Mouse (Mus musculus): Measurements from ENCODE around the gene Adgrl3. TPM values are rescaled to one million over a fixed set of nuclear protein-coding genes. Genes with fewer than 3 reads are reported as not detected.

Adgrl3 gene
- total RNA-seq, 2 experiments from 2014 or later = not detected

DNA sequence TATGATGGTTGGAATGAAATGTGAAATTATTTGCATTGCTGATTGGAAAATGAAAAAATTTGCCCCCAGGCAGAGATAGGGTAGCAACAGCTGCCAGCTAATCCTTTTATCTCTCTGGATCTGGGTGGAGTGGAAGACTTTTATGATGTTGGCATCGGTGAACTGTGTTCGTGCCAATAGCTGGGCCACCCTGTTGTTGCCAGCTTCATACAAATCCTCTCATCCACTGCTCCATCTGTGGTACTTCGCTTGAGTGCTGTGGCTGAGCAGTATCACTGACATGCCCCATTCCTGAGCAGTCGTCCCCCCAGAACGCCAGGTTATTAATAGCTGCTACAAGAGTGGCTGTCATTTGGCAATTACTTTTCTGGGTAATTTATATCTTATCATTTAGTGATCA, 590.3 kb downstream of the Adgrl3 start:
- no peak for ATAC-seq (replicated peaks; ENCODE audit: low FRiP score, poor library complexity, severe bottlenecking)

DNA sequence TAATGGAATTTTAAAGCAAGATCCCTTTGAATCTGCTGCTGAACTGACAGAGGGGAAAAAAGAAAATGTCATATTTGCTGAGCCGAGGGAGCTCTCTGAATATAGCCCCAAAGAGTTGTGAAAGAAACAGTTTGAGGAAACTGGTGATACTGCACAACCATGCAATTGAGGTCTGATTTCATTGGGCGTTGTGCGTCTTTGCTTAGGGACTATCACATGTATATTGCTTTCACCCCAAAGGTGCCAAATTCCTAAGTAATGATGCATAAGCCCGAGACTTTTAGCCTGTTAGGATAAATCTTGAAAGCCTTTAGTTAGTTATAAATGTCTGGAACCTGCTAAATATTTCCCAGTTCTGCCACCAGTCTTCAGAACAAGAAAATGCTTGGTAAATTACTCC, 594.7 kb downstream of the Adgrl3 start:
- ATAC-seq (replicated peaks; ENCODE audit: low FRiP score, poor library complexity, severe bottlenecking) = no peak

DNA sequence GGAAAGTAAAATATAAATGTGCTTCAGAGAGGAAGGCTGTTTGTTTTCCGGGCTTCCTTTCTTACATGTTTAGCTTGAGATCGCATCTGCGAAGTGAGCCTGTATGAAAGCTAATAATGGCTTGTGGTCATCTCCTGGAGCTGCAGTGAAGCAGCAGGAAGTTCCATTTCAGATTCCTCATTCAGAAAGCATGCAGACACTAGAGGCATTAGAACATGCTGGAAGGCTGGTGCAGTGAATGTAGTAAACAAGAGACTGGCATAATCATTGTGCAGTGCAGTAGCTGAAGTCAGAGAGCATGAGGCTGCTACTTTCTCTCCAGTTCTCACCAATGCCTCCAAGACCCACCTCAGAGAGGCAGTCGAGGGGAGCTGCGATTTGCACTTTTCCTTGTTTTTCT, 601.2 kb downstream of the Adgrl3 start:
- ATAC-seq (replicated peaks; ENCODE audit: low FRiP score, poor library complexity, severe bottlenecking) = no peak

DNA sequence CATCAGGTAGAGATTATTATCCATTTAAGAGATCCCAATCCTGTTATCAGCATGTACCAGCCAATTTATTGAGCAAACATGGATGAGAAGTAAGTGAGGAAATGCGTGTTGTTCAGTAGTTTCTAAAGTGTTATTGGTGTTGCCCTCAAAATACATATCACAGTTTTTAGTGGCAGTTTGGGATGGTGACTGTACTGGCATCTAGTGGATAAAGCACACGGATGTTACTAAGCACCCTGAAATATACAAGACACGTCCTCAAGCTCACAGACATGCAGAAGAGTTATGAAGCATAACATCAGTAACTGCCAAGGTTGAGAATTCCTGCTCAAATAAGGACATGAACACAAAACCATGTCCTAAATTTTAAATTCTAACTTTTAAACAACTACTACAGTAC, 601.8 kb downstream of the Adgrl3 start:
- no peak for ATAC-seq (replicated peaks; ENCODE audit: low FRiP score, poor library complexity, severe bottlenecking)

DNA sequence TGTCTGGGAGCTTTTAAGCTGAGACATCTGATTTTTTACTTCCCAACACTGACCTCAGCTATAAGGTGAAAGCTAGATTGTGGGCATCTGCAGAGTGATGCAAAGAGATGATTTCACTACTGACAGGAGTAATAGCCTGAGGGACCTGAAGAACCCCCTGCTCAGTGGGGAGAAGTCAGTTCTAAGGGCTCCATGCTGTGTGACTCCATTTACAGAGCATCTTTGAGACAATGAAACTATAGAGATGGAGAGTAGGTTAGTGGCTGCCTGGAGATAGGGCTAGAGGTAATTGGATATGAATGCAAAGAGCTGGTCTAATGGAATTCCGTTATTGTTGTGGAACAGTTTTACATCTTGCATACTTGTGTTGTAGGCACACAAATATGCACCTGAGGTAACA, 603.9 kb downstream of the Adgrl3 start:
- no peak for ATAC-seq (replicated peaks; ENCODE audit: low FRiP score, poor library complexity, severe bottlenecking)

DNA sequence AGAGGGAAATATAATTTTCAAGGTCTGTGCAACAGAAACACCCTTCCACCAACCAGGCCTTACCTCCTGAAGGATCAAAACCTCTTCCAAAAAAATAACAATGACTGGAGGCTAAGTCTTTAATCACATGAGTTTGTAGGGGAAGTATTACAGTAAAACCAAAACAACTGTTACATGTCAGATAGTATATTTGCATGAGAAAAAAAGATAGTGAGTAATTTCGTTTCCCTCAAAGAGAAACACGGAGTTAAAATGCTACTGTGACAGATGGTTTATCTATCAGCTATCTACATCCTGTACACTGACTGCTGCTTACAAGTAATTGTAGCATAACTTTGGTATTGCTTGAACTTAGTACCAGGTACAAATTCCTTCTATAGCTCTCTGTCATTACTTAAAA, 616.2 kb downstream of the Adgrl3 start:
- no peak for ATAC-seq (replicated peaks; ENCODE audit: low FRiP score, poor library complexity, severe bottlenecking)

DNA sequence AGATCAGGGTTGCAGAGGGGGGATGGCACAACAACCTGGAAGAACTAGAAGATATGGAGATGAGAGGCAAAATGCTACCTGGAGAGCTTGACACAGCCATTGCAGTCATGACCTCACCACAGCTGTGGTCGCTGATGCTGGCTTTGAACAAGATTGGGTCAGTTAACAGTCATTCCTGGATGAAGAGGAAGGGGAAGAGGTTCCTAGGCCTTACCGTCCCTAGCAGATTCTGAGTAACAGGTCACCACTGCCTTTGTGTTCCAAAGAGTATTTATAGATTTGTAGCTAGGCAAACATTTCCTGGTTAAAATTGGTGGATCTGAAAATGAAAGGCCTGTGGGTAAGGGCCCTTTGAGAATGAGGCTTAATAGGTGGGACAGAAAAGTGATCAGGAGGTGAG, 618.5 kb downstream of the Adgrl3 start:
- no peak for ATAC-seq (replicated peaks; ENCODE audit: low FRiP score, poor library complexity, severe bottlenecking)

DNA sequence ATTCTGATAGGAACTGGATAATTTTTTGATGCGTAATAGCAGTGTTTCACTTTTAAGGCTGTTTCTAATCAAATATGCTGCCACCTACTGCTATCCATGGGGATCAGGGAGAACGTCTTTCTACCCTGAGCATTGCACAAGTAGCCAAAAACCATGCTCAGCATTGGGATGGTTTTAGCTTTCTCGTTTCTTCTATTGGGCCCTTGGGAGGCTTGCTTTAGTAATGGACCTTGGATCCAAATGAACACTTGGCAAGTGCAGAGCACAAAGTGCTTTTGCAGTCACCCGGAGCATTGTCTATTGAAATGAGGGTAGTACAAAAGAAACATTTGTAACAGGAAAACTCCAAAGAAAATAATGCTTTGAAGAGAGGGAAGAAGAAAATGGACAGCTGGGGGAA, 620.2 kb downstream of the Adgrl3 start:
- ATAC-seq (replicated peaks; ENCODE audit: low FRiP score, poor library complexity, severe bottlenecking) = no peak

DNA sequence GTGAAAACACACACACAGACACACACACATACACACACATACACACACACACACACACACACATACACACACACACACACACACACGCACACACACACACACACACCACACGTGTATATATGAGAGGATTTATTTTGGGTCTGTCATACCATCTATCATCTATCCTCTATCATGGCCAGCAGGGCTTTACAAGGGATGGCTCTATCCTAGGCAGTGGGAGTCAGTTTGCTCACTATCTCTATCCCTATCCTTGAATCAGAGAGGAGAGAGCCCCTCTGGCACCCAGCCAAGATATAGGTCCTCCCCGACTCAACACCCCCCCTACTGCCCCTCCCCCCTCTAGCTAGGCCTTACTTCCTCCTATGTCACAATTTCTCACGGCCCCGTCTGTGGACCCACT, 625.6 kb downstream of the Adgrl3 start:
- no peak for ATAC-seq (replicated peaks; ENCODE audit: low FRiP score, poor library complexity, severe bottlenecking)

DNA sequence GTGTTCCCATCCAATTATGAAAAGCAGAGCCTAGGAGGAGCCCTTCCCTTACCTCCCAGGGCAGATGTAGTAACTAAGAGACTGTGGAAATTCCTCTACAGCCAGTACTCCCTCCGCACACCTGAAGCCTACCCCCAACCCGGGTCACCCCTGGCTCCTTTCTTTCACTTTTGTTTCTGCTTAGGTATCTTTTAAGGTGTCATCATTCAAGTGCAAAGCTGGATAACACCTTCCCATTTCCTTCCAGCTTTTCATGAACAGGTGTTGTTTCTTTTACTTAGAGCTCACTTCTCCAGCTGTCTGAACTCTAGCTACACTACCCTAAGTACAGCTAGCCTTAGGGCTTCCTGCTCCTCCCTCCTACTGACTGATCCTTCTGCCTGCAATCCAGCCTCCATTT, 634.0 kb downstream of the Adgrl3 start:
- ATAC-seq (replicated peaks; ENCODE audit: low FRiP score, poor library complexity, severe bottlenecking) = no peak

DNA sequence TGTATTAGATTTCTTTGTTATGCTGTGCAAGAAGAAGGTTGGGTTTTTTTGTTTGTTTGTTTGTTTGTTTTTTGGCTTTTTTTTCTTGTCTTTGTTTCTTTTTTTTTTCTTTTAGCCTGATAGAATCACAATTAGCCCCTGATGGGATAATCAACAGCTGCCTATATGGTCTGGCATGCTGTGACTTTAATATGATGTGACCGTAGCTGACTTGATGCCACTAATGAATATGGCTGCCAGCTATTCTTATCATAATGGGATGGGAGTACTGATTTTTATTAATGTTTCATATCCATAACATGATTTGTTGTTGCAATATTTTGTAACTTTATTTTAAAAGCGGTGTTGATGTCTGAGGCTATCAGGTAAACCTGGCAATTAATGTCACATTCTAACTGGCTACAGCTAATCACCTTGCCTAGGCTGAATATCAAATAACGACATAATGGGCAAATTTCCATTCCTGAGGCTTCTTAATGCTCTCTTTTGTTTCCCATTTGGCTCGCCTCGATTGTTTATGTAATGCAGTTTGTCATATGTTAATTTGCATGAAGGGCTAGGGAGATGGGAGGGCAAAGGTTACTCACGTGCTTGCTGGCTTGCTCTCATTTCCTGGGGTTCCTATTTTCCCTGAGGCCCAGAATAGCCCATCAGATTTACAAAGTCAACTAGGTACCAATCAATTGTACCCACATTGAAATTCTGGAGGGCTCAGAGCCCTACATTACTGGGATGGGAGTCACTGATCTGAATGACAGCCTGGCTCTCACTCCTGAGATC, 641.9 kb downstream of the Adgrl3 start:
- ATAC-seq (replicated peaks; ENCODE audit: low FRiP score, poor library complexity, severe bottlenecking) = no peak

DNA sequence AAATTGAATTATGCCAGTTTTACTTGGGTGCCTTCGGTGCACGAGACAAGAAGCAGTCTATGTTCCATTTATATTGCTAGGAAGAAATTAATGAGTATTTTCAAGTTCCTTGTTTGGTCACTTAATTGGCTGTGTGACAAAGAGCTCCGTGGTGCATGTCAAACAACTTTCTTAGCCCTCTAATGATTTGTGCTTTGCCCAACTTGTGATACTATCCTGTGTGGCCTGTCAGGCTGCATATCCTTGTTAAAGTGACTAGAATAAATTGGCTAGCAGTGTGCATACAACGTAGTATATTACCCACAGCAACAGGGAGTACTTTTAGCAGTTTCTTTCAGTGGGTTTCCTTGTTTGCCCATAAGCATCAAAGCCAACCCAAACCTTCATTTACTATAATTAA, 651.1 kb downstream of the Adgrl3 start:
- no peak for ATAC-seq (replicated peaks; ENCODE audit: low FRiP score, poor library complexity, severe bottlenecking)

DNA sequence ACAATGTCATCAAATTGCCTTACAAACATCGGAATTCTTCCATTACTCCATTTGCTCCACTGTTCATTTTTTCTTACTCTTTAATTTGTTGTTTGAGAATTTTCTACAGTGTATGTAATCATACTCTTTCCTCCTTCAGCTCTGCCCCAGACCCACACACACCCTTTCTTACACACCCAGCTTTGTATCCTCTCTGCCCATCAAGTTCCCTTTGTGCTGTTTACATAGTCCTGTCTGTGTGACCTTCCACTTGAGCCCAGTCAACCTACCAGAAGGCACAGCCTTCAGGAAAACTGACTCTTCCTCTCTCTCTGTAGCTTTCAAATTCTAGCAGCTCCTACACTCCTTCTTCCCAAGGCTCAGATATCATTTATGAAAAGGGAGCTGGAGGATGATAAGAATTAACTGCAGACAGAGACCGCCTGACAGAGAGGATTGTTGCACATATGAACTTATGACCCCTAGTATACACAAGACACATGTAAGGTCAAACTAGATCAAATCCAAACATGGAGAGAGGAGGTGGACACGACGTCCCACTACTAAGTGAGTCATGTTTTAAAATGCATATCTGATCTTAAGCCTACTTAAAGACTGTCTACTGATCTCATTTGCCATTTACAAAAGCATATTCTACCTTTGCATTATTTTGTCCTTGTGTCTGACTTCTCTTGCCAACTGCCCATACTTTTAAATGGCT, 654.5 kb downstream of the Adgrl3 start:
- ATAC-seq (replicated peaks; ENCODE audit: low FRiP score, poor library complexity, severe bottlenecking) = no peak

DNA sequence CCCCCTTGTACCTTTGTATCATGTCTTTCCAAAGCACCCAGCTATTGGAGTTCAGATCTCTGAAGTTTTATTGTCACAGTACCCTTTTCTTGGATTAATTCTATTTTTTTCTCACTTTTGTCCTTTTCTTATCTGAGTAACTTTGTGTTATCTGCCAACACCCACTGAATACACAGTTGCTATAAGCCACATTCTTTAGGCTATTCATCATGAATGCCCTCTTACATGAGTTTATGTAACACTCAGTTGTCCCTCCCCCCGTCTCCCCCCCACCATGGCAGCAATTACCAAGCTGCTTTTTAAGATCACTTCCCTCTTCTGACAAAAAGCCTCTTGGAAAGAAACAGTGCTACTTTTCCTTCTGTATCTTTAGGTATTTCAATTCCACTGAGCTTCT, 655.0 kb downstream of the Adgrl3 start:
- no peak for ATAC-seq (replicated peaks; ENCODE audit: low FRiP score, poor library complexity, severe bottlenecking)

DNA sequence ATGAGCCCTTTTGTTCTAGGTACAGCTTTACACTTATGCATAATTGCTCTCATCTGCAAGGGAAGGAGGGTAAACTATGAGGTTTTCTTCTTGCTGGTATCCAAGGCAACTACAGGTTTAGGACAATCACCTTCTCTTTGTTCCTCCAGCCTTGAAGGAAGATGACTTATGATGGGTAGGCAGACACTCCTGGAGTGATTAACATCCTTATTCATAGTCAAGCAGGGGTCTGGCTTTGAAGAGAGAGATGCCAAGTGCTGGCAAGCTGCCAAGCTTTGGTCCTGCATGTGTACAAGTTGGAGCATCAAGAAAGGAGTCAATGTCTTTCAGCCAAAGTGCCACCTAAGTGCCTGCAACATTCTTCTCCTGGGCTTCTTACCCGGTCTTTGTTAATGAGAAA, 657.0 kb downstream of the Adgrl3 start:
- no peak for ATAC-seq (replicated peaks; ENCODE audit: low FRiP score, poor library complexity, severe bottlenecking)

DNA sequence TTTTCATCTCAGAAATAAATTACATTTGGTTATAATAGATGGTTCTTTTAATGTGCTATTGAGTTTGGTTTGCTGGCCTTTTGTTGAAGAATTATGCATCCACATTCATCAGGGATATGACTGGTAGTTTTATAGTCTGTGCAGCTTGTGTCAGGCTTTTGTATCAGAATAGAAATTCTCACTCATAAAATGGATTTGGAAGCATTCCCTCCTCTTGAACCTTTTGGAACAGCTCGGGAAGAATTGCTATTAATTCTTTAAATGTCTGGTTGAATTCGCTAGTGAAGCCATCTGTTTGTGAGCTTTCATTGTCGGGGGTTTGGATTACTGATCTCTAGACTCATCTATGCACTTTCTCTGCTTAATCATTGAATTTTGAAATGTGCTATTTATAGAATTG, 666.3 kb downstream of the Adgrl3 start:
- ATAC-seq (replicated peaks; ENCODE audit: low FRiP score, poor library complexity, severe bottlenecking) = no peak

DNA sequence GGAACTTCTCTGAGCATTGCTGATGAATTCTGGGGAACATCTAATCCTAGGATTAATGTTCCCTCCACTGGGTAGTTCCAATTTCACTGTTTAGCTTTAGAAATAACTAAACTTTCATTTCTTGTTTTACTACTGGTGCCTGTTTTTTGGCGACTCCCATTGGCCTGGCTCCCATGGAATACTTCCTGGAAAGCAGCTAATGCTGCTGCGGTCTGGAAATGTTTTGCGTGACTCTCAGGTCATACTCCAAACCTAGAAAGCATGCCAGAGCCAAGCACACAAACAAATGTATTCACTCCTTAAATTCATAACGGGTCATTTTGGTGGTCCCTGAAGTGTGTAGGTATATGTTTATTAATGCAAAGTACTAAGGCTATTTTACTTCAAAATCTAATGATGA, 666.9 kb downstream of the Adgrl3 start:
- ATAC-seq (replicated peaks; ENCODE audit: low FRiP score, poor library complexity, severe bottlenecking) = no peak

DNA sequence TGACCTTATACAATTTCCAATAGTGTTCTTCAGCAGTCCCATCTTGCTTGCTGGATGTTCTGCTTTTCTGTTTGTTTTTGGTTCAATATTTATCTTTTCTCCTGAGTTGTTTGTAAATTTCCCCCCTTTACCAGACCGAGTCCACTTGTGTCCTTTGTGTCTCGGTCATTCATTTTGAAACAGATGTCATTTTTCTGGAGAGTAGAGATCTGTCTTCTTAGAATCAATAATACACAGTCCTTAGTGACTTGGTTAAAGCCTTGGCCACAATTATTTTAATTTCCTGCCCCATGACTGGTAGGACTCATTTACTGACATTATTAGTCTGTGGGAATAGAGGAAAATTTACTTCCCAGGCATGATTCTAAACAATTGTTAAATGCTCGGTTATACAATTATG, 709.7 kb downstream of the Adgrl3 start:
- no peak for ATAC-seq (replicated peaks; ENCODE audit: low FRiP score, poor library complexity, severe bottlenecking)

DNA sequence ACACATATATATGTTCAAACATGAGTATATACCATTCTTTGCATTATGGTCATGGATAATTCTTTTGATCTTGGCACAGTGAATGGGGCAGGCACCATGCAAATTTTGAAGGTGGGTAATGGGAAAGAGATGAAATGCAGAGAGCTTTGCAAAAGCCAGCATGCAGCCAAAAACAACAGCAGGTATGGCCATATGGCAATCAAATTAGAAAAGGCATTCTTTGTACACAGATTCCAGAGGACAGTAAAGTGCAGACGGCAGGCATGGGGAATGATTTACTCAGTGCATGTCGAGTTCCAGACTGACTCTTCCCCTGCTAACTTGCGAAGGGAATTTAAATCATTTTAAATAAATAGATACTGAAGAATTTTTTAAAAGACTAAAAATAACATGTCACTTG, 716.1 kb downstream of the Adgrl3 start:
- no peak for ATAC-seq (replicated peaks; ENCODE audit: low FRiP score, poor library complexity, severe bottlenecking)

DNA sequence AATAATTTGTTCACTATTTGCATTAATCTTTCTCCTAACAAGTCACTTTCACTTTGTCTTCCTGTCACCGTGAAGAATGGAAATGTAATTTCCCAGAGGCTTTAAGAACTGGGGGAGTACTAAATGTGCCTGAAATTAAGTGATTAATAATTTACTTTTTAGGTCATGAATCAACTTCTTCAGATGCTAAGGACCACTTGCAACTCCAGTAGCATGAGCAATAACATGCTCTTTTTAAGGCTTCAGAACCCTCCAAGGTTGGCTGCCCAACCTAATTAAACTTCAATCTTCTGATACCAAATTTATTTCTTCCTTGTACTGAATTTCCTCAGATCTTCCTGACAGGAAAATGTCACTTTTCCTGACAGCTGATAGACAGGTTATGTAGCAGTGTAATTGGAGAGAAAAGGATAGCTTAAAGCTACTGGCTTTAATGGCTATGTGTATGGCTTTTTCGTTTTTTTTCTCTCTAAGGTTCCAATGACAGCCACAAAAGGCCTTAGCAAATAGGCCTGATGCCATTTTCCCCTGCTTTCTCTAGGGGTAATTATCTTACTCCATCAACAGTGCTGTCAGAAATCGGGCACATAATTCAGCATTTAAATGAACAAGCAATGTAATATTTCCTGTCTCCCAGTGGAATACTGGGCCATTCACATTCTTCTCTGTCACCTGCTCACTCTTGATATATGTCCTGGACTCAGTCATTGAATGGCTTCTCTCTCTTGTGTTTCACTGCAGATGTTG, 718.5 kb downstream of the Adgrl3 start:
- no peak for ATAC-seq (replicated peaks; ENCODE audit: low FRiP score, poor library complexity, severe bottlenecking)

DNA sequence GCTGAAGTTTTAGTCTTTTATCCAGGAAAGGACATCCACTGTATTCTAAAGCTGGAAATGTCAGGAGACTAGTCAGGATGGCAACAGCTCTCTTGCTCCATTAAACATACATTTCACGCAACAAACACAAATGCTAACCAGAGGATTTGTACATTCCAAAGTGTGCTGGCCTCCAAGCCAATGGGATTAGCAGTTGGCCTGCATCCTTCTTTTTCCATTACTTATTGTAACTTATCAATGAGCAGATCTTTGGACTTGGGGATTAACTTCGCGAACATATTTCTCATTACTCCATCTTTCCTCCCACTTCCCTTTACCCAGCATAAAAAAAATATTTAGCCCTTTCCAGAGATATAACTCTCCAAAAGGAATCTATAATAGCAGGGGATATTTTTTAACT, 732.5 kb downstream of the Adgrl3 start:
- ATAC-seq (replicated peaks; ENCODE audit: low FRiP score, poor library complexity, severe bottlenecking) = no peak

Measured in erythroblast, adult 5-6 weeks (primary cell).